In the genomic region with DNA sequence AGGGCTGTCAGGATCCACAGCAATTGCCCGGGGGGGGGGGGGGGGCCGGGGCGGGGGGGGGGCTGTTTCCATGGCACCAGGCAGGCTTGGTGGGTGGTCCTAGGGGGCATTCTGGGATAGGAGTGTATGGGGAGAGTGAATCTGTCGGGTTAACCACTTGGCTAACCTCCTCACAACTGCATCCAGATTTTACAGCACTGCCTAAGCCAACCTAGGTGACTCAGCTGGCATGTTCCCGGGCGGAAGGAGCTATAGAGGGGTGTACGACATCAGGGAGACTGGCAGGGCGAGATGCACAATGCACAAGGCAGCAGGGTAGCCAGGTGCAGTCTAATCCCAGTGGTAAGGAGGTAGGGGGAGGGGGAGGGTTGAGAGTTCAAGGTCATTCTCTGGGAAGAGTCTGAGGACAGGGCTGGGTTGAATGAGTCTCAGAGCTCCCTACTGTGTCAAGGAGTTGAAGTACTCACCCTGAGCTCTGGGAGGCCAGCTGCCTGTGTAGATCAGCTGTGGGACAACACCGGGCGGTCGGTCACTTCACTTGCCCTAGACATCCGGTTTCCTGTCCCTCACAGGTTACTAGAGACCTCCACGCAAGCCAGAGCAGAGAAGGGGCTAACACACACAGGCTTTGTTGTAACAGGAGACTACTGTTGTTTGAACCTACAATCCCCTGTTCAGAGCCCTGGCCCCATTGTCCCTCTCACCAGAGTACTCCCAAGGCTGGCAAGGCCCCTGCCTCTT, we compare ENCODE assay signal across 11 mouse cellular contexts. TPM values are rescaled to one million over a fixed set of nuclear protein-coding genes. Genes with fewer than 3 reads are reported as not detected.
A peak's percentile ranks its signal among the peaks of the same experiment; 100 is the strongest.
DNase-seq lines count a peak whose midpoint lies in the region; ATAC-seq and TF ChIP-seq lines count a peak whose summit lies in the region.
"Had no signal": no experiment of that assay in that cellular context is flagged by ENCODE, and none has a peak within 500 bp of the region (broad histone marks: within the 10 kb centered on the region; RNA-seq: fewer than 3 reads in every experiment).

No protein-coding gene starts in this region.

- H3K4me3 ChIP-seq in intestine, embryonic 16.5 days (ENCODE audit: low read length): no peak overlapping the region
- no peak overlapping the region for H3K4me3 ChIP-seq in intestine, embryonic 15.5 days (replicated peaks)
- no peak overlapping the region for H3K4me3 ChIP-seq in stomach, postnatal 0 days (ENCODE audit: low read depth, low read length)
- H3K4me3 ChIP-seq: heart, adult 2 months had no signal

- H3K9ac ChIP-seq in intestine, embryonic 16.5 days (ENCODE audit: low read depth, low read length): no peak overlapping the region
- no peak overlapping the region for H3K9ac ChIP-seq in intestine, embryonic 15.5 days
- no peak overlapping the region for H3K9ac ChIP-seq in stomach, postnatal 0 days (ENCODE audit: low read length)

- H3K36me3 ChIP-seq in intestine, embryonic 16.5 days (ENCODE audit: control insufficient read depth, insufficient read depth, low read length): no peaks in the 10 kb centered on the region
- no peaks in the 10 kb centered on the region for H3K36me3 ChIP-seq in intestine, embryonic 15.5 days
- H3K36me3 ChIP-seq in stomach, postnatal 0 days (ENCODE audit: control insufficient read depth, insufficient read depth, low read length): no peaks in the 10 kb centered on the region

- no peak for TF ChIP-seq EP300 in stomach, postnatal 0 days (optimal IDR thresholded peaks at IDR 0.05)

- H3K27ac ChIP-seq in intestine, embryonic 16.5 days (ENCODE audit: low read length): no peak overlapping the region
- no peak overlapping the region for H3K27ac ChIP-seq in intestine, embryonic 15.5 days
- H3K27ac ChIP-seq in stomach, postnatal 0 days (replicated peaks): 0 out of 2 replicates have a peak overlapping the region, but pooled peaks have one; percentile 59
- H3K27ac ChIP-seq: heart, adult 2 months had no signal

- H3K27me3 ChIP-seq in intestine, embryonic 16.5 days (replicated peaks; ENCODE audit: control insufficient read depth, insufficient read depth, low read length): no peaks in the 10 kb centered on the region
- no peaks in the 10 kb centered on the region for H3K27me3 ChIP-seq in intestine, embryonic 15.5 days (replicated peaks)
- H3K27me3 ChIP-seq in stomach, postnatal 0 days (ENCODE audit: control insufficient read depth, insufficient read depth, low read length): no peaks in the 10 kb centered on the region

- DNase-seq in spleen, postnatal 36 days (ENCODE audit: low spot score in 2 of 2): peak; percentile 35 to 42
- no peak for DNase-seq in spleen, postnatal 4 days (ENCODE audit: low spot score in 2 of 2)
- peak; percentile 37 for DNase-seq in brain, adult 2 months (ENCODE audit: low read depth, low spot score)
- no peak for DNase-seq in stomach, postnatal 0 days (ENCODE audit: low spot score)
- no peak for DNase-seq in left cerebral cortex, postnatal 10 days (ENCODE audit: extremely low spot score in 1 of 2, low spot score in 2 of 2)
- no peak for DNase-seq in cerebellum, adult 18-20 months
- DNase-seq: heart, adult 2 months; lung, adult 18-20 months had no signal

- H3K4me2 ChIP-seq in intestine, embryonic 16.5 days (ENCODE audit: low read depth, low read length): no peak overlapping the region
- H3K4me2 ChIP-seq in intestine, embryonic 15.5 days (replicated peaks): no peak overlapping the region
- no peak overlapping the region for H3K4me2 ChIP-seq in stomach, postnatal 0 days (replicated peaks; ENCODE audit: low read depth)

- no peak for TF ChIP-seq CTCF in stomach, postnatal 0 days (IDR thresholded peaks at IDR 0.05; ENCODE audit: low read depth)

- no peaks in the 10 kb centered on the region; the same call in 1 of the 2 replicates for H3K9me3 ChIP-seq in intestine, embryonic 16.5 days (ENCODE audit: control insufficient read depth, low read length)
- no peaks in the 10 kb centered on the region for H3K9me3 ChIP-seq in intestine, embryonic 15.5 days
- no peaks in the 10 kb centered on the region for H3K9me3 ChIP-seq in stomach, postnatal 0 days (ENCODE audit: control insufficient read depth, low read length)

- H3K4me1 ChIP-seq in intestine, embryonic 16.5 days (ENCODE audit: control insufficient read depth, insufficient read depth, low read length): peaks cover 44% of the 10 kb centered on the region
- H3K4me1 ChIP-seq in intestine, embryonic 15.5 days (replicated peaks): peaks cover 45% of the 10 kb centered on the region
- H3K4me1 ChIP-seq in stomach, postnatal 0 days (replicated peaks; ENCODE audit: control insufficient read depth, insufficient read depth): peaks cover 12% of the 10 kb centered on the region

- ATAC-seq in intestine, embryonic 16.5 days: peak; percentile 9; the same call in 1 of the 2 replicates
- ATAC-seq in intestine, embryonic 15.5 days: no peak
- ATAC-seq in stomach, postnatal 0 days (ENCODE audit: low FRiP score, low TSS enrichment): 0 out of 2 replicates have a peak, but pooled peaks have one; percentile 18
- ATAC-seq: inflammation-experienced regulatory T-cells, adult 6 months had no signal

- 59% methylated on average over 11 of the region's 13 CpGs for WGBS in intestine, embryonic 16.5 days
- 60% methylated on average over 10 of the region's 13 CpGs for WGBS in intestine, embryonic 15.5 days
- 48% methylated on average over 8 of the region's 13 CpGs for WGBS in stomach, postnatal 0 days

- intact Hi-C loops in left cerebral cortex, postnatal 10 days (cut with DNase I): no loop called here

RNA-seq across cellular contexts. Expression of gene Bak1, which starts 12.4 kb away (rescaled TPM):
- 8.5 and 10.3 TPM in 2 replicates for polyA plus RNA-seq in intestine, embryonic 16.5 days (2015; fragmentation: Nextera tagmentation; extraction: Ambion mirVana)
- polyA plus RNA-seq in intestine, embryonic 15.5 days (2015; fragmentation: Nextera tagmentation; extraction: Ambion mirVana): 7.3 and 8.1 TPM in 2 replicates
- 3.5 and 3.6 TPM in 2 replicates for polyA plus RNA-seq in stomach, postnatal 0 days (2015; fragmentation: Nextera tagmentation; extraction: Ambion mirVana)
- total RNA-seq in left cerebral cortex, postnatal 10 days (2021): 10 to 100 TPM; 29.7 to 32.1 TPM

RNA-seq across cellular contexts. Expression of gene Itpr3, which starts 15.9 kb away (rescaled TPM):
- polyA plus RNA-seq in intestine, embryonic 16.5 days (2015; fragmentation: Nextera tagmentation; extraction: Ambion mirVana): 12.1 and 16.5 TPM in 2 replicates
- polyA plus RNA-seq in intestine, embryonic 15.5 days (2015; fragmentation: Nextera tagmentation; extraction: Ambion mirVana): 13.0 and 14.5 TPM in 2 replicates
- polyA plus RNA-seq in stomach, postnatal 0 days (2015; fragmentation: Nextera tagmentation; extraction: Ambion mirVana): 5.9 and 6.6 TPM in 2 replicates
- total RNA-seq in left cerebral cortex, postnatal 10 days (2021): 1 to 10 TPM; 2.1 to 2.9 TPM

Comparison
In these comparisons a context has a peak if more than half of its experiments do, and no peak if none do; other contexts are left out.
1. DNase-seq: peak in spleen, postnatal 36 days (2 of 2) and brain, adult 2 months (single experiment); none in spleen, postnatal 4 days (0 of 2), stomach, postnatal 0 days (single experiment), left cerebral cortex, postnatal 10 days (0 of 2) and cerebellum, adult 18-20 months (0 of 2).